Mouse (Mus musculus): ENCODE data around the gene Lyl1. TPM values are rescaled to one million over a fixed set of nuclear protein-coding genes. Genes with fewer than 3 reads are reported as not detected.

Gene Lyl1
- polyA plus RNA-seq, 1 experiment: 91.9 TPM

DNA sequence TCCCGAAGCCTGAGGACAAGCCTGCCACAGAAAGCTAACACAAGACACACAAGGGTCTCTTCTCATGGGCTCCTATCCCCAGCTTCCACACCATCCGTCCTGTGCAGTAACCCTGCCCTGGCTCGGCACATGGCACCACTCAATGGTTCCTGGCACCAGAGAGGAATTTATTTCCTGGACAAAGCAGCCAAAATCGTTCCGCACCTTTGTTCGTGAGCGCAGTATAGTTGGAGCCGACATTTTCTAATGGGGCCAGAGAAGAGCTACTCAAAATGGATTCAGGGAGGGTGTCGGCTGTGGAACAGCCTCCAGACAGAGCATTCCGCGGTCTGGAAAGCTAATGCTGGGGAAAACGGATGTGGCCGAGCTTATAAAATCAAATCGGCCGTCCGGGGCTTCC is 48.3 kb downstream of the Lyl1 start:
- peaks cover 13% of the 10 kb centered on the region for H3K4me1 ChIP-seq (ENCODE audit: control insufficient read depth, insufficient read depth, low read length)
- TF ChIP-seq CTCF (IDR thresholded peaks at IDR 0.05; ENCODE audit: low read depth, low read length) (no peak), POLR2A (IDR thresholded peaks at IDR 0.05; ENCODE audit: borderline replicate concordance, low read depth, low read length) (no peak)
- H3K4me3 ChIP-seq (ENCODE audit: insufficient read depth, low read length): no peak overlapping the region
- H3K27ac ChIP-seq (ENCODE audit: insufficient read depth, low read depth, low read length): no peak overlapping the region

DNA sequence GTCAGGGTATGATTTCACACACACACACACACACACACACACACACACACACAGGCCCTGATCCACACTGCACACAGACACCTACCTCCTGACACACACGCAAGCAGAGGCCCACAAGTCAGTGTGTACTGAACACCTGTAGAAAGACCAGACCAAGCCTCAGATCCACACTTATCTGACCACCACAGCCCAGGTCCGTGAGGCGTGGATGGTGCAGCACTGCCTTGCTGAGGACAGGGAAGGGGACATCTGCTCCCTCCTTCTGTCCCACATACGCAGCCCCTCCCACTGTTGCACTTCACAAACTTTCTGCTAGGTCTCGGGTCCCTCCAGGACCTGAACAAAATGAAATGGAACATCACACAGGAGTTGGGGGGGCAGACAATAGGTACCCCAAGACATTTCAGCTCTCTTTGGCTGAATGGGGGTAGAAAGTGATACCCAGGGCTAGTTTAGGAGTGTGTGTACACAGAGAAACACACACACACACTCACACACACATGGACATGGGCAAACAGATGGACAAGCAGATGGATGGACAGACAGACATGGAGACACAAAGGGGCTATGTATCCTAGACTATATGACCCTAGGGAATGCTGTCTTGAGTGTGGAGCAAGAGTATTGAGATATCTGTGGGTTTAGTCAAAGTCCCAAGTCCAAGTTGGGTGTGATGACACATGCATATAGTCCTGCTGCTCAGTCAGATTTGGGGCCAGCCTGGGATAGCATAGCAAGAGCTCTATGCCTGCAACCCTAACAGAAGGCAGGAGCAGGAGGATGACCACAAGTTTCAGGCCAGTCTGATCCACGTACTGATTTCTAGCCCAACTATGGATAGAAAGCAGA is 51.7 kb downstream of the Lyl1 start:
- H3K4me3 ChIP-seq (ENCODE audit: insufficient read depth, low read length): no peak overlapping the region

More for the DNA sequence above, 51.7 kb downstream of the Lyl1 start:
- TF ChIP-seq POLR2A (IDR thresholded peaks at IDR 0.05; ENCODE audit: borderline replicate concordance, low read depth, low read length) (no peak), CTCF (IDR thresholded peaks at IDR 0.05; ENCODE audit: low read depth, low read length) (no peak)
- Histone ChIP-seq H3K4me1 (ENCODE audit: control insufficient read depth, insufficient read depth, low read length) (no peaks in the 10 kb centered on the region), H3K27ac (ENCODE audit: insufficient read depth, low read depth, low read length) (no peak overlapping the region)

Other genes with a start within 250 kb of the Lyl1 start
- gene Ier2, start 38.6 kb upstream of the Lyl1 start, polyA plus RNA-seq (2012; ENCODE audit: insufficient read depth, insufficient read length, missing spikeins): 23.3 and 24.7 TPM in 2 replicates
- 46.8 and 58.4 TPM in 2 replicates for gene Trmt1, start 15.2 kb upstream of the Lyl1 start, polyA plus RNA-seq (2012; ENCODE audit: insufficient read depth, insufficient read length, missing spikeins)
- gene Nacc1, start 13.6 kb upstream of the Lyl1 start, polyA plus RNA-seq (2012; ENCODE audit: insufficient read depth, insufficient read length, missing spikeins): 30.8 and 35.2 TPM in 2 replicates
- gene G430095P16Rik, start 21.6 kb downstream of the Lyl1 start, polyA plus RNA-seq (2012; ENCODE audit: insufficient read depth, insufficient read length, missing spikeins): 1.0 and 1.1 TPM in 2 replicates
- 8.3 and 12.5 TPM in 2 replicates for gene Nfix, start 98.9 kb downstream of the Lyl1 start, polyA plus RNA-seq (2012; ENCODE audit: insufficient read depth, insufficient read length, missing spikeins)
- 3.3 and 5.4 TPM in 2 replicates for gene Dand5, start 121.4 kb downstream of the Lyl1 start, polyA plus RNA-seq (2012; ENCODE audit: insufficient read depth, insufficient read length, missing spikeins)
- gene Gadd45gip1, start 130.1 kb downstream of the Lyl1 start, polyA plus RNA-seq (2012; ENCODE audit: insufficient read depth, insufficient read length, missing spikeins): 12.7 and 13.9 TPM in 2 replicates
- gene Rad23a, start 139.2 kb downstream of the Lyl1 start, polyA plus RNA-seq (2012; ENCODE audit: insufficient read depth, insufficient read length, missing spikeins): 49.1 and 54.0 TPM in 2 replicates
- 674 and 696 TPM in 2 replicates for gene Calr, start 145.5 kb downstream of the Lyl1 start, polyA plus RNA-seq (2012; ENCODE audit: insufficient read depth, insufficient read length, missing spikeins)
- gene Farsa, start 155.5 kb downstream of the Lyl1 start, polyA plus RNA-seq (2012; ENCODE audit: insufficient read depth, insufficient read length, missing spikeins): 23.1 and 30.5 TPM in 2 replicates
- 19.4 and 19.6 TPM in 2 replicates for gene Syce2, start 170.7 kb downstream of the Lyl1 start, polyA plus RNA-seq (2012; ENCODE audit: insufficient read depth, insufficient read length, missing spikeins)
- 13.4 and 17.6 TPM in 2 replicates for gene Gcdh, start 192.5 kb downstream of the Lyl1 start, polyA plus RNA-seq (2012; ENCODE audit: insufficient read depth, insufficient read length, missing spikeins)
- gene Klf1, start 200.5 kb downstream of the Lyl1 start, polyA plus RNA-seq (2012; ENCODE audit: insufficient read depth, insufficient read length, missing spikeins): not detected in 2 replicates
- gene Dnase2a, start 207.1 kb downstream of the Lyl1 start, polyA plus RNA-seq (2012; ENCODE audit: insufficient read depth, insufficient read length, missing spikeins): 109 and 119 TPM in 2 replicates
- gene Mast1, start 235.9 kb downstream of the Lyl1 start, polyA plus RNA-seq (2012; ENCODE audit: insufficient read depth, insufficient read length, missing spikeins): 0.28 and 0.42 TPM in 2 replicates
- not detected in 2 replicates for gene Rtbdn, start 245.5 kb downstream of the Lyl1 start, polyA plus RNA-seq (2012; ENCODE audit: insufficient read depth, insufficient read length, missing spikeins)